Mouse (Mus musculus) left cerebral cortex, postnatal 25 days (tissue): ENCODE measurements around the gene Tmtc1. TPM values are rescaled to one million over a fixed set of nuclear protein-coding genes. Genes with fewer than 3 reads are reported as not detected.
A peak's percentile ranks its signal among the peaks of the same experiment; 100 is the strongest.

Experiments used
- DNase-seq, 2 experiments: peaks; one replicate each; pipeline ENCODE4 v3.0.0; 2022; ENCODE audit warnings: low spot score in 2 of 2, mixed read lengths in 1 of 2
- intact Hi-C: fragments of 180-260 bp; cut with DNase I; formaldehyde crosslinking; loops from one replicate; pipeline ENCODE4 v1.15.1; 2025
- total RNA-seq, 2 experiments: library from RNA; stranded (reverse); gene quantifications; 2 replicates each; pipeline ENCODE4 v1.2.3; 2021

Tmtc1 gene
- total RNA-seq, 2 experiments from 2014 or later: 47.9 to 56.8 TPM

DNA sequence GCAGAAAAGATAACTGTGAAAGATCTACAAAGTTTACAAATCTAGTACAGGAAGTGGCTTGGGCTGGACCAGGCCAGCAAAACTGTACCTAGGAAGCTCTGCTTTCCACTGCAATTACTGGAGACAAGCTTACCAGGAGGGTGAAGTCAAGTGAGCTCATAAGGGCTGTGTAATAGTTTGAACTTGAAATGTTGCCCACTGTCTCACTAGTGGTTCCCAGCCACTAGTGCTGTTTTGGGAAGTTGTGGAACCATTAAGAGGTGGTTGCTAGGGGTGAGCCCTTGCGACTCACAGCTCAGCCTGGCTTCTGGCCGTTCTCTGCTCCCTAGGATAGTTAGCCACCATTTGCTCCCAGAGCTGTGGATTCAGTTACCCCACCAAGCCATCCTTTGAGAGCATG lies 112.3 kb downstream of the Tmtc1 start:
- intact Hi-C loops: no loop called here
- DNase-seq: no peak

DNA sequence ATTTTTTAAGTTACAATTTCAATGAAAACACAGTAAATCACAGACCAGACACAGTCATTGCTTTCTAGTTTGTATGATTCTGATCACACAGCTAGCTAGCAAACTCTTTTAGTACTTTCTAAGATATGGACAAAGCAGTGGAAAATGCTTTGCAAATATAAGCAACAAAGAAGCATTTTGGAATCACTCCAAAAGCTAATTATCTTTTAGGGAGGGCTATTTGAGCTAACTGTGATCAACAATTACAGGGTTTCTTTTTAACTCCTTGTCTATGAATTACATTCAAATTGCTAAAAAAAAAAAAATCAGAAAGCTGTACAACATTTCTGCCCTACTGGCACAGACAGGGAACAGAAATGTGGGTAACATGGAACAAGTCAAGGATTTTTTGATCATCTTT lies 114.2 kb downstream of the Tmtc1 start:
- no peak for DNase-seq
- intact Hi-C loops: no loop called here

DNA sequence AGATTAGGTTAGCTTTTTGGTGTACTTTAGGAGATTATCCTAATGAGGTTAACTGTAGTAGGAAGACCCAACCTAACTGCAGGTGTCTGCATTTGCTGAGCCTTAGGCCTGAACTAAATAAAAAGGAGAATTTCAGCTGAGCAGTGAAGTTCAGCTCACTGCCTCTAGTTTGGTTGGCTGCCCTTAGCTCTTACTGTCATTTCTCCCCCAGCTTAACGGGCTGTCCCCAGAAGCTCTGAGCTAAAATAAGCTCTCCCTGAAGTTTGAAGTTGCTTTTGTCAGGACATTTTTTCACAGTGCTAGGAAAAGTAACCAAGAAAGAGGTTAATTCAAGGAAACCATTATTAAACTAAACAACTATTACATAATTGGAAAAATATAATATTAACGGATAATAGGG lies 115.3 kb downstream of the Tmtc1 start:
- DNase-seq: peak in 1 of 2 experiments; percentile 32
- intact Hi-C loops: no loop called here

DNA sequence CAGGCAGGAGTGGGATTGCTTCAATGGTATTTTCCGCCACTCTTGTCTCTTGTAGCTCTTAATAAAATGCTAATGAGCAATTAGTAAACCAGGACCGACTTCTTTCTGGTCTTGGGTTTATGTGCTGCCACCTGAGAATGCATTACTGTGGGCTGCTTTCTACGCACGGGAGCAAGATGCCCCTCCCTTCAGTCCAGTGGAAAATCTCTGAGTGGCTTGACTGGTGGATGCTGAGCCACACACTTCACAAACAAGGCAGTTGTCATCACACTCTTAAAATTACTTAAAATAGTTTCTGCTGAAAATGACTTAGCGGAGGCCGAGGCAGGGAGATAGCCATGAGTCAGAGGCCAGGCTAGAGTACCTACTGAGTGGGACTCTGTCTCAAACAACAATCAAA lies 116.1 kb downstream of the Tmtc1 start:
- intact Hi-C loops: no loop called here
- no peak for DNase-seq

DNA sequence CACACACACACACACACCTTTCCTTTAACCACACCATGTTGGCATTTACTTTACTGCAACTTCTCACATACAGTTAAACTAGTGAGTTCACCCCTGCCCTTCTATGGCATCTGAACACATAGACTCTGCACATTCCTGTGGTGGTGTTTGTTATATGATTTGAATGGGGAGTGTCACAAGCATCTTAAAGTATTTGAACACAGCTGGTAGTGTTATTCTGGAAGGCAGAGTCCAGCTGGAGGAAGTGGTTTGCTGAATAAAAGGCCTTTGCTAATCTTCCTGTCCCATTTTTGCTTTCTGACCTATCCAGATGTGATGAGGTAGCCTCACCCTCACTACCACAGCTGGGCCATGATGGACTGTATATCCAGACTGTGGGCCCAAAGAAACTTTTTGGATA lies 125.5 kb downstream of the Tmtc1 start:
- no peak for DNase-seq
- intact Hi-C loops: no loop called here

DNA sequence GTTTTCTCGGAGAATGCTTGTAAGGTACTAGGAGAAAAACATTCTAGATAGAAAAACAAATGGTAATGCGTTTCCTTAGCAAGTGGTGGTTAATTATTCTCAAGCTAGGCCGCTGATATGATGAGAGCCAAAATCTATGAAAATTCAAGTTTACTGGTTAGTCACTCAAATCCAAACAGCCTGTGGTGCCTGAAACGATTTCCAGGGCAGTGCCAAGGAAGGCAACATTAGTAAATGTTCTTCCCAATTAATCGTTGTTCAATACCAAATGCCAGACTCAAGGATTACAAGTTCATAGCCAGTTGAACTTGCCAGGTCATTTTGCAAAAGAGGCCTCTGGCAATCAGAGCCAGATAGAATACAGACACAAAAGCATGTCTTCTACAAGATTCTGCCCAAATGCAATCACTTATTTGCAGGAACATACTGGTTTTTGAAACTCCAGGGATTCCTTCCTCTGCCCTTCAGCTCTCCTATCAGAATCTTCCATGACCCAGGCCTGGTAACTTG lies 128.6 kb downstream of the Tmtc1 start:
- no peak for DNase-seq
- intact Hi-C loops: no loop called here

DNA sequence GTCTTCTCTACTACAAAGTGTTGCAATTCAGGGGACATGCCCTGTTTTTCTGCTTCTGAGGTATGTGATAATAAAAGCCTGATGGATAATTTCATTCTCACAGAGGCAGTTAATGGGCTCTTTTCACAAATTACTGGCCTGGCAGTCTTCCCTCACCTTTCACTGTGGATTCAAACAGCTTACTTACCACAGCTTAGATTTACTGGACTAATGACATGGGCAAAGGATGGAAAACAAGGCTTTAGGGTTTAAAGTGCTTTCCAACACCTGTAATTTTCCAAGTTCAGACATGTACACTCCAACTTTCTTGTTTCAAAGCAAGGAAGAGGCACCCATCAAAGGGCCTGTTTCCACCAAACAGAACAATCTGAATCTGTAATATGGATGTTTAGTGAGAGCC lies 129.1 kb downstream of the Tmtc1 start:
- no peak for DNase-seq
- intact Hi-C loops: no loop called here

DNA sequence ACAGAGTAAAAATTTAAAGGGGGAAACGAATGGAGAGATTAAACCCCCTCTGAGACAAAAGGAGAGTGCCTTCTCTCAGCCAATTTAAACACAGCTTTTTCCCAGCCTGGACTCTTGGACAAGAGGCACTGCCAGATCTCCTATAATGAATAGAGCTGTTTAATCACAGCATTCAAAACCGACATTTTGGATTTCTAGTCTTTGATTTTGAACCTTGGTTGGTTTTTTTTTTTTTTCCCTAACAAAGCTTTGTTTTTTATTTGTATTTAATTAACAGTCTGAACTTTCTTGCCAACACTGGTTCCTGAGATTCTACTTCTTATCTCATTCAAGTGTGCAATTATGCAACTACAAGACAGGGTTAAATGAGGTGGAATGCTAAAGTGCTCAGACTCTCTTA lies 133.2 kb downstream of the Tmtc1 start:
- intact Hi-C loops: no loop called here
- DNase-seq: no peak

DNA sequence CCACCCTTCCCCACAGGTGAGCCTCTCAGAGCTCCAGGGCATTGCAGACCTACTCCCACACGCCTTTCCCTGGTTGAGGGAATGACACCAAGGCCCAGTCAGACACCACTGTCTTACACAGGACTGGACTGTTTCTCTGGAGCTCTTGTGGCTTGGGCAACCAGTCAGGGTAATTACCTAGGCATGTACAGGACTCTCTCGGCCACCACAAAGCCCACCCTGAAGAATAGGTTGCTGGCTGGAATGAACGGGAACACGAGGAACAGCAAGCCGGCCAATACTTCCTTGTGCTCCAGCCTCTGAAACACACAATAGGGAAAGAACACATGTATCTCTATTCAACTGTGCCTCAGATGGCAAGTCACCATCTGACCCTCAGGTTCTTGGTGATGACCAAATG lies 138.4 kb downstream of the Tmtc1 start:
- intact Hi-C loops: no loop called here
- no peak for DNase-seq

DNA sequence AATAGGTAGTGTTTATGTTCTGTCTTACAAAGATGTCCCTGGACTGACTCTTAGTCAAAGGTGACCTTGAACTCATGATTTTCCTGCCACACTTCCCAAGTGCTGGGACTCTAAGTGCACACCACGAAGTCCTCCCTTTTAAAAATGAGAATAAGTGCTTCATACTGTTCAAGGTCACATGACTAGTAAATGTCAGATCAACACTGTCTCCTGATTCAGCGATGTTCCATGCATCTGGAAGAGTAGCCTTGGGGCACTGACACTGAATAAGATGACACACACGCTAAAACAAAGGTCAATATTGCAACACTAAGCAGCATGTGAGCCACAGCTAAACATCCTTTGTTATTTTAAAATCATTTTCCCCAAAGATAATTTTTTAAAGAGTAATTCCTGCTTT lies 139.0 kb downstream of the Tmtc1 start:
- intact Hi-C loops: no loop called here
- no peak for DNase-seq

DNA sequence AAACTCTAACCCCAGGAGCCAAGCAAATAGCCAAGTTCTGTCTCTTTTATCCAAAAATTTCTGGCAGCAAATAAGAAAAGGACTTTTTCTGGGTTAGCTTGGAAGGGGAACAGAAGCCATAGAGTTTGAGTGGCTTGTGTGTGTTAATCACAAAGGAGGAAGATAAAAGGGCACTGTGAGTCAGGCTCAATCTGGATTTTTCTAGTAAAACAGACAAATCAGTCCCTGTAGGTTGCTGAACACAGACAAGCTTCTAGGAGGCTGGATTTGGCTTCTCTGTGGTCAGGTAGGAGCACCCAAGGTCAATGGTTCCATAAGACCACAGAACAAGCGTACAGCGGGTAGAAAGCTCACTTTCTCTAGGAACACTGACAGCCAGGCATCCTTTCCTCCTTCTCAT lies 141.9 kb downstream of the Tmtc1 start:
- intact Hi-C loops: no loop called here
- no peak for DNase-seq

DNA sequence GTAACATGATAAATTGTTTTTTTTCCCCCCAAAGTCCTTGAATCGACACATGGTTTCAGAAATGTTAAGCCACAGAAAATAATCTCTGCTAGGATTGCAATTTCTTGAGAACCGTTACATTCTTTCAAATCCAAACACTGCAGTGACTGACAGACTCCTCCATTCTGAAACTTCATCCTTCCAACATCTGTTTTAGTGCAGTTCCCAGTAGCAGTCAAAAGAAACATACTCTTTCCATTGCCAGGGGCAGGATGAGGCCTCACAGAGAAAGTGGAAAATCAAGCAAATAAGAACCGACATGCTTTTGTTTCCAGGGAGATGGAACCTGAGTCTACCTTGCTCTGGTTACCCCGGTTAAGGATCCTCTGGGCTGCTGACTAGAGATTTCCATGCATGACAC lies 147.1 kb downstream of the Tmtc1 start:
- intact Hi-C loops: no loop called here
- DNase-seq: no peak

DNA sequence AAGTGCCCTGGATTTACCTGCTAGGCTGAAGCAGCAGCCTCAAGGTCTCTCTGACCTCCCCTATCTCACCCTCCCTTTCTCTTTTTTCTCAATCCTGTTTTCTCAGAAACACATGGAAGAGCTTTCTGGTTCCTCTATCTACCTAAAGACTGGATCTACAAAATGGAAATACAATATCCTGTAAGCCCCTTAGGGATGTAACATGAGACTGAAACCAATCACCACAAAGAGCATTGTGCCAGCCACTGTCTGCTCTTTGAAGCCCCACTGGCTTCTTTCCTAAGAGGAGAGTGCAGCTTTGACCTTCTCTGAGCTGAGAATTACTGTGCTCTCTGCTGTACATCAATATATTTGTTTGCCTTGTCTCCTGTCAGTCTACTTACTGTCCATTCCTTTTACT lies 147.8 kb downstream of the Tmtc1 start:
- DNase-seq: no peak
- intact Hi-C loops: no loop called here

DNA sequence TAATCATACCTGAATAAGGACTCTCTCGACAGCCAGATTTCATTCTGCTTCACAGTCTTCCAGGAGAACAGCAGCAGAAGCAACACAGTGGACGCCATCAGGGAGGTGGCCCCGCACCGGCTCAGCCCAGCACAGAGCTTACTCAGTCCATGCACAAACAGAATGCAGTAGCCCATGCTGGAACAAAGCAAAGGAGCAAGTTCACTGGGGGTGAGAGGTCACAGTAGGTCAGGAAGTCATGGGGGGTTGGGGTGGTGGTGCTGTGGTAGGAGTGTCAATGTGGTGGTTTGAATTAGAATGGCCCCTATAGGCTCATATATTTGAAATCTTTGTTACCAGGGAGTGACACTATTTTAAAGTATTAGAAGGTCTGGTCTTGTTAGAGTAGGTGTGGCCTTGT lies 149.7 kb downstream of the Tmtc1 start:
- intact Hi-C loops: no loop called here
- DNase-seq: no peak

DNA sequence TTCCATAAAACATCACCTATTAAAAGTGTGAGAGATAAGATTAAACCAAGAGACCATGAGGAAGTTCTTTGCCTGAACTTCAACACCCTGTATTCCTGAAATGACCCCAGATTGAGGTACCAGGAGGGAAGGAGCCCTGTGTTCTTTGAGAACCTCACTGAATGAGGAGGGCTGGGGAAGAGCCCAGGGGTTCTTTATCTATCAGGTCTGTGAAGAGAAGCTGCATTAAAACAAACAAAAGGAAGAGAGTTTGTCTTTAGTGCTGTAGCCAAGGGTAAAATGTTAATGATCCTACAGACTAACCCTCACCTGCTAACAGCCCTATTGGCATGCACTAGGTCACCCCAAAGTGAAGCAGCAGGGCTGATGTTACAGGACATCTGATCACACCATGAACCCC lies 153.3 kb downstream of the Tmtc1 start:
- DNase-seq: no peak
- intact Hi-C loops: no loop called here

DNA sequence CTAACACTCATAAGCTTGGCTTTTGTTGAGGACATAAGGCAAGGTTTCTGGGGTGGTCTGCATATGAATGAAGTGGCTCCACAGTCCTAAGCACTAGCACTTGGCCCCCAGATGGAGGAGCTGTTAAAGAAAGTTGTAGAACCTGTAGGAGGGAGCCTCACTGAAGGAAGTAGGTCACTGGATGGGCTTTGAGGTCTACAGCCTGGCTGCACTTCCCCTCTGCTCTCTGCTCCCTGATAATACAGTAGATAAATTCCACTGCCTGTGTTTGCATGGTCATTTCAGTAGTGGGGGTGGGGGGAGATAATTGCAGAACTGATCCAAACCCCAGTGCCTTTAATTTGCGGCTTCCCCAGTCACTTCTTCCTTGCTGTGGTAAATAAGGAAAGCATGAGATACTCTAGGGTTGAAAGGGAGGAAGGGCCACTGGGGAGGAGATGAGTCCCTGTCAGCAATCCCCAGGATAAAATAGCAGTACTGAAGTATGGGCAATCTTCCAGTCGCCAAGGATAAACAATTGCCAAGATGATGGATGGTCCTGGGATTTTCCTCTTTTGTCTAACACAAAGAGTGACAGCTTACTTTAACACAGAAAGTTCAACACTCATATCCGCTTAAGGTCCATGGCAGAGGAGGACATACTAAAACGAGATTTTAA lies 160.8 kb downstream of the Tmtc1 start:
- no peak for DNase-seq
- intact Hi-C loops: no loop called here

DNA sequence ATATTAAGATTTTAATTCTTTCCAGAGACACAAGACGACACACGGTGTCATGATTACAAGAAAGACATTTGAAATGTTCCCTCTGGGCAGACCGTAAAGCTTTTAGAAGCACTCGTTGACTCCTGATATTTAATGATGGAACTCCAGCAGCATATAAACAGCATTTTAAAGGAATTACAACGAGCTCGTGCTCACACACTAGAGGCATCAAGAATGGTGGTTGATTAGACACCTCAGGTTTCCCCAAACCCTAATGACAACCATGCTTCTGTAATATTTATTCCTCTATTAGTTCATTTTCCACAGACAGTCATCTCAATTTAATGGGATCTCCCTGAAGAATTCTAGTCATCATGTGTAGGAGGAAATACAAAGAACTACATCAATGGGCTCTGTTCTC lies 164.9 kb downstream of the Tmtc1 start:
- intact Hi-C loops: no loop called here
- DNase-seq: no peak

DNA sequence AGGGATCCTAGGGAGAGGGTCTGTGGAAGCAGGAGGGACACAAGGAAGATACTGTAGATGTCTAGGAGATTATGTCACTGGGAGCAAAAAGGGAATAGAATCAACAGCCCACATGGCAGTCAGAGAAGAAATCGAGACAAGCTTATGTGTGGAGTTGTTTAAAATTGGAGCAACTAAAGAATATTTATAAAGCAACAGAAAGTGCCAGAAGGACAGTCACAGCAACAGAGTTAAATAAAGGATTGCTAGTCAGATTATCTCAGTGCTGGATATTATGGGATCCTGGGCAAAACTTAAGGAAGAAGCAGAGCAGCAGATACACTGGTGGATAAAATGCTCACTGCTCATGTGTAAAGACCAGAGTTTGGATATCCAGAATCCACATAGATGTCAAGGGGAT lies 167.8 kb downstream of the Tmtc1 start:
- intact Hi-C loops: no loop called here
- peak in 1 of 2 experiments; percentile 73 for DNase-seq

DNA sequence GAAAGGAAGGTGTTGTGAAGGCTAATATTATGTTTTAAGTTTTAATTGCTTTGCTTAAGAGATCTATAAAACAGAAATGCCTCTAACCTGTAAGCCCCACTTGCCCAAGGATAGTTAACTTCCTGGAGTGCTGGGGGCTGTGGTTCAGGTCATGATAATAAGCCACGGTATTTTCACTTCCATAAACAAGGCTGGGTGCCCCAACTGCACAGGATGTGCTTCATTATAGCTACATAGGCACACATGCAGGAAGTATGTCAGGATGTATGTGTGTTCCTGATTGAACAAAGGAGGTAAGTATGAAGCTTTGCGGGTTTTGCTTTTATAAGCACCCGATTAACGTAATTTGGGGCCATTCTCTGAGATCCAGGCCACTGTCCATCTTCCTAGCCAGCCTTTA lies 169.1 kb downstream of the Tmtc1 start:
- DNase-seq: no peak
- intact Hi-C loops: no loop called here

DNA sequence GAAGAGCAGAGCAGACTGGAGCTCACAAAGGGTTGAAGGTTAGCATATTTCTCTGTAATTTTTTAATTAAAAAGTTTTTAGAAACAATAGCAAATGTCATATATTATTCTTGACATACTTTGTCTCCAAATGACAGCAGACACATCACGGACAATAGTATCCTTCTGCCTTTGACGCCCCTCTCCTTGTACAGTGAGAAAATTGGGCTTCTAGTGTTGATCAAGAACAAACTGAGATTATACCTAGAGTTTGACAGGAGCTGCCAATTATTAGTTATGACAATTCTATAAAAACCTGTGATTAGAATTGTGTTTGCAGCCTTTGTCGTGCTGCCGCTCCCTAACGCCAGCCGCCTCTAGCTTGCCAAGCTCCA lies 183.5 kb downstream of the Tmtc1 start:
- intact Hi-C loops: no loop called here
- no peak for DNase-seq

DNA sequence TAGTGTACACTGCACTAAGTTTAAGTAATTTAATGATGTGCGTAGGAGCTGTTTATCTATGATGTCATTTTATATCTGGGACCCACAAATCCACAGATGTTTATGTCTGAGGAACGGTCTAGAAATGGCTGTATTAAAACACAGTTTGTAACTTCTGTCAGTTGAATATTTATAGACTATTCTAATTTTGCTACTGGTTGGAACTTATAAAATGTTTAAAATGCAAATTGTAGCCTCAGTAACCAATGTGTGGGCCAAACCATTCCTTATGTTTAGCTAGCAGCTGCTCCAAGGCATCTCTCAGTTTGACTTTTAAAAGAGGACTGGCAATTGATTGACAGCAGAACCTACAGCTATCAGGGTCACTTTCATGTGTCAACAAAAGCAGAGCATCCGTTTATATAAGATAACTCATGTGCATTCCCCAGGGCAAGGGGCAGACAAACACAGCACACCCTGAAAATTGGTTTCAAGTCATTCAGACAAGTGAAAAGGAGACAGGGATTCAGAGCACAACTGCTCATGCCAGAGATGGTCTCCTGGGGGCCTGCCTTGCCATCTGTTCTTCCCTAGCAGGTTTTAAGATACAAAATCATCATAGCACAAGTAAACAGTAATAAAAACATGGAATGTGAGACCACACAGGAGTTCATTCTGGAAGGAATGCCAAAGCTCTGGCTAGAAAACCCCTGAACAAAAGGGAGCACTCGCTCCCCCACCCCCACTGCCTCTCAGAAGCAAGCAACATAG lies 184.0 kb downstream of the Tmtc1 start:
- intact Hi-C loops: loop anchor here (5.0 kb wide), 1 partner anchor 82 kb away; no protein-coding TSS in a partner anchor
- peak in 1 of 2 experiments; percentile 66 for DNase-seq
